Mouse (Mus musculus) liver, embryonic 14.5 days (tissue): ENCODE data around the gene Tbc1d10a. TPM values are rescaled to one million over a fixed set of nuclear protein-coding genes. Genes with fewer than 3 reads are reported as not detected.

Experiments
- ATAC-seq: fragments of 200-750 bp; cut with Nextera tagmentation; 2 replicates; pipeline ENCODE4 v1.8.0; 2017; ENCODE audit warnings: moderate number of reproducible peaks, mild to moderate bottlenecking, moderate library complexity; ENCODE audit not compliant: insufficient read depth
- DNase-seq, 3 experiments: peaks; one replicate each; pipeline ENCODE4 v3.0.0-alpha.2; 2012 to 2013; ENCODE audit warnings: low read depth in 3 of 3, low spot score in 3 of 3
- H3K27ac ChIP-seq: fragments of 300-500 bp; sonication (generic); 2 replicates; pipeline ENCODE4 v1.5.1; 2014; ENCODE audit warnings: moderate library complexity, mild to moderate bottlenecking, control low read depth, inconsistent platforms
- H3K27me3 ChIP-seq: fragments of 300-500 bp; sonication (generic); 2 replicates; pipeline ENCODE4 v1.6.1; 2014; ENCODE audit warnings: mild to moderate bottlenecking, low read length, moderate library complexity; ENCODE audit not compliant: control insufficient read depth, insufficient read depth
- H3K36me3 ChIP-seq: fragments of 300-500 bp; sonication (generic); replicated peaks from 2 replicates; pipeline ENCODE4 v1.6.1; 2014; ENCODE audit warnings: low read depth; ENCODE audit not compliant: control insufficient read depth, insufficient read depth
- H3K4me1 ChIP-seq, 2 experiments: fragments of 200-500 bp in 1 of 2; fragments of 300-500 bp in 1 of 2; sonication (generic) in 1 of 2; replicated peaks; 2 replicates each; pipeline ENCODE4 v1.6.1; 2012 to 2014; ENCODE audit warnings: antibody characterized with exemption in 1 of 2, inconsistent platforms in 1 of 2, low read length in 1 of 2; ENCODE audit not compliant: control insufficient read depth in 2 of 2, insufficient read depth in 2 of 2
- H3K4me2 ChIP-seq: fragments of 300-500 bp; sonication (generic); 2 replicates; pipeline ENCODE4 v1.6.1; 2014; ENCODE audit warnings: low read depth, mild to moderate bottlenecking, control low read depth, moderate library complexity
- H3K4me3 ChIP-seq, 2 experiments: fragments of 200-500 bp in 1 of 2; fragments of 300-500 bp in 1 of 2; sonication (generic) in 1 of 2; 2 replicates each; pipeline ENCODE4 v1.5.1; 2012 to 2014; ENCODE audit warnings: low read depth in 2 of 2, low read length in 2 of 2, mild to moderate bottlenecking in 2 of 2, control low read depth in 1 of 2, inconsistent platforms in 1 of 2, moderate library complexity in 1 of 2; ENCODE audit not compliant: insufficient read depth in 1 of 2
- H3K9ac ChIP-seq: fragments of 300-500 bp; sonication (generic); replicated peaks from 2 replicates; pipeline ENCODE4 v1.6.1; 2014; ENCODE audit warnings: mild to moderate bottlenecking, control low read depth, moderate library complexity
- H3K9me3 ChIP-seq: fragments of 300-500 bp; sonication (generic); 2 replicates; pipeline ENCODE4 v1.6.1; 2016; ENCODE audit warnings: low read length, mixed read lengths; ENCODE audit not compliant: control insufficient read depth
- CTCF ChIP-seq: IDR thresholded peaks from 2 replicates; pipeline ENCODE4 v1.5.1; 2016; ENCODE audit warnings: antibody characterized with exemption, low read depth, control low read depth
- EP300 ChIP-seq: IDR thresholded peaks from 2 replicates; pipeline ENCODE4 v1.6.1; 2016; ENCODE audit warnings: antibody characterized with exemption, low read depth
- WGBS: fragments of 180-500 bp; shearing (Covaris S2); extraction: QIAGEN DNeasy Blood & Tissue Kit; methylation state at CpG from one replicate; pipeline ENCODE4 v1.1.7; 2014; ENCODE audit not compliant: insufficient replicate concordance; 5-methylcytosine and 5-hydroxymethylcytosine counted together
- polyA plus RNA-seq, 2 experiments: library from polyadenylated mRNA; depleted of rRNA in 1 of 2; stranded (reverse) in 1 of 2; unstranded in 1 of 2; fragments of >200 nt; fragmentation: Nextera tagmentation in 1 of 2; extraction: Ambion mirVana in 1 of 2; gene quantifications; 2 replicates each; pipeline versions ENCODE4 v1.2.1 to v1.2.3; 2012 to 2014

Gene Tbc1d10a
- polyA plus RNA-seq, 2 experiments, result 2.6 to 6.2 TPM

GRCm38 (mm10) chr11:4220443-4221400 lies 34.1 kb downstream of the Tbc1d10a start:
- H3K9ac ChIP-seq, result no peak overlapping the region
- DNase-seq (peak; percentile 57 to 62 (median 60)), ATAC-seq (no peak)
- H3K4me3 ChIP-seq, result no peak overlapping the region
- no peaks in the 10 kb centered on the region for H3K9me3 ChIP-seq
- H3K4me2 ChIP-seq, result no peak overlapping the region
- H3K36me3 ChIP-seq, result no peaks in the 10 kb centered on the region
- H3K27ac ChIP-seq, result no peak overlapping the region
- peaks cover 14 to 39% of the 10 kb centered on the region in 2 experiments for H3K4me1 ChIP-seq
- peak; percentile 97 for TF ChIP-seq CTCF
- TF ChIP-seq EP300, result no peak
- WGBS, result 38% methylated on average over 28 of the region's 28 CpGs
- peaks cover 7% of the 10 kb centered on the region for H3K27me3 ChIP-seq

- peaks cover 25 to 53% of the 10 kb centered on the region in 2 experiments for H3K4me1 ChIP-seq
- no peak overlapping the region for H3K9ac ChIP-seq
- no peaks in the 10 kb centered on the region for H3K9me3 ChIP-seq
- WGBS, result 66% methylated on average over 17 of the region's 17 CpGs
- H3K36me3 ChIP-seq, result no peaks in the 10 kb centered on the region
- H3K27me3 ChIP-seq, result peaks cover 7% of the 10 kb centered on the region
- no peak overlapping the region for H3K4me3 ChIP-seq
- no peak for TF ChIP-seq EP300
- no peak for TF ChIP-seq CTCF
- no peak for DNase-seq
- no peak for ATAC-seq
- H3K4me2 ChIP-seq, result no peak overlapping the region
- no peak overlapping the region; the same call in none of the 2 replicates for H3K27ac ChIP-seq
Measured at GRCm38 (mm10) chr11:4222046-4222950, 35.7 kb downstream of the Tbc1d10a start.

GRCm38 (mm10) chr11:4223393-4224188 lies 37.0 kb downstream of the Tbc1d10a start:
- peak; percentile 92 for ATAC-seq
- peak overlapping the region; percentile 67 to 73 for H3K4me3 ChIP-seq
- peak overlapping the region; percentile 68 for H3K4me2 ChIP-seq
- peak; percentile 77 to 85 (median 78) for DNase-seq
- peak overlapping the region; percentile 73 for H3K9ac ChIP-seq
- H3K27ac ChIP-seq, result peak overlapping the region; percentile 76
- TF ChIP-seq CTCF, result peak; percentile 34; the same call in 1 of the 2 replicates
- peak; percentile 68 for TF ChIP-seq EP300
- no peaks in the 10 kb centered on the region for H3K9me3 ChIP-seq
- peaks cover 22 to 54% of the 10 kb centered on the region in 2 experiments for H3K4me1 ChIP-seq
- 14% methylated on average over 6 of the region's 7 CpGs for WGBS
- H3K27me3 ChIP-seq, result peaks cover 7% of the 10 kb centered on the region
- H3K36me3 ChIP-seq, result no peaks in the 10 kb centered on the region

- no peak for TF ChIP-seq EP300
- no peak for TF ChIP-seq CTCF
- Histone ChIP-seq H3K4me2 (peak overlapping the region; percentile 68), H3K4me1 (peaks cover 21 to 54% of the 10 kb centered on the region in 2 experiments), H3K27ac (peak overlapping the region; percentile 76), H3K9ac (peak overlapping the region; percentile 73), H3K27me3 (peaks cover 3% of the 10 kb centered on the region; the same call in 1 of the 2 replicates), H3K4me3 (peak overlapping the region; percentile 67 to 73), H3K9me3 (no peaks in the 10 kb centered on the region), H3K36me3 (no peaks in the 10 kb centered on the region)
- 38% methylated on average over 2 of the region's 2 CpGs for WGBS
- no peak for DNase-seq
- no peak for ATAC-seq
Measured at GRCm38 (mm10) chr11:4224223-4224622, 37.6 kb downstream of the Tbc1d10a start.
